Mouse (Mus musculus) lung, postnatal 4 days (tissue): ENCODE measurements around the gene Cpeb4.
"Not testable (repeated sequence)": the region's sequence is repeated elsewhere in the genome, so short reads cannot be mapped to it uniquely, and the experiment has no call there.

Source experiments
- DNase-seq, 2 experiments: peaks; one replicate each; pipeline ENCODE4 v3.0.0; 2021

Cpeb4 gene

DNA sequence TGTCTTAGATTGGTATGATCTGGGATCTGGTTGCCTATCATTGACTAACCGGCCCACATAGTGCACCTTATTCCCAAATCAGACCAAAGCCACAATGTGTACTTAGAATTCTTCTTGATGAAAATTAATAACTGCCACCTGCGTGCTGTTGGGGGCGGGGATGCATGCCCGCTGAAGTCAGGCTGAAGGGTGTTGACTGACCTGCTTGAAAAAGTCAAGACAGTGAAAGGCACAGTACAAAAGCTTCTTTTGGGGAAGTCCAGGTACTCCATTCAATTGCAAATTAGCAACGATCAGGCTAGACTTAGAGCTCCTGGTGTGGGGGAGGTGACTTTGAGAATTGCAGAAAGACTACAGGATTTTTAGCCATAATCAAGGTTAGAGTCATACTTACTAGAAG is 108.1 kb downstream of the Cpeb4 start:
- DNase-seq = not testable (repeated sequence)

DNA sequence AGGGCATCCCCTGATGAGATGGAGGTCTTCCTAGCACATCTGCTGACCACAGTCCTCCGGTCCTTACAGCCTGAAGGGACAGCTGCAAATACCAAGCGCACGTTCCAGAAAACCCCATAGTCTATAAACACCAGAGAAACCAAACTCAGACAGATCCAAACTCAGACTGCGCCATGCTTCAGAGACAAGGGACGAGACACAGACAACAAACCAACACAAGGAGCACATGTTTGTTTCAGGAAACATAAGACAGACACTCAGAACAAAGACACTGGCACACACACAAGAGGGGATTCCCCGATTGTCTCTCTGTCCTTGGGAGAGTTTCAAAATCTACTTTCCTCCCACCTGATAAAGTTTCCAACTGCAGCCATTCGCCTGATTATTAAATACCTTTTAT is 109.8 kb downstream of the Cpeb4 start:
- DNase-seq = no peak

- DNase-seq = not testable (repeated sequence)
Measured at GRCm38 (mm10) chr11:31982247-31982943, 110.4 kb downstream of the Cpeb4 start.

DNA sequence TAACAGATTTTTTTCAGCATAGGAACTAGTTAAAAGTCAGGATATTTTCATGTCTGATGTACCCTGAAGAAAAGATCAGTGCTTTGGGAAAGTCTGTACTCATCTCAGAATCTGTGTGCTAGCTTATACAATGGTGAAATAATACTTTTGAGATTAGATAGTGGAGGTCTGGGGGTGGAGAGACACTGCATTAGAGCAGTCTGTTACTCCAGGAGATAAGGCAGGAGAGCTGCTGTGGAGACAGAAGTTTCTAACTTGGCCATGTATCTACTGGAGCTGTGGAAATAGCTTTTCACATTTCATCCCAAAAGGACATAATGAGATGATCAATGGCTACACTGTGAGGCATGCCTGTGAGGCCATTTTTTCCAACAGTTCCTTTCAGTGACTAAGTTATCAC is 111.2 kb downstream of the Cpeb4 start:
- no peak for DNase-seq

GRCm38 (mm10) chr11:31984786-31985185 is 112.8 kb downstream of the Cpeb4 start:
- DNase-seq = no peak
